Mouse (Mus musculus): Measurements from ENCODE around the gene Hivep1. TPM values are rescaled to one million over a fixed set of nuclear protein-coding genes. Genes with fewer than 3 reads are reported as not detected.

Gene Hivep1
- total and polyA plus RNA-seq, 3 experiments: 2.2 to 15.9 TPM; not detected in 1

DNA sequence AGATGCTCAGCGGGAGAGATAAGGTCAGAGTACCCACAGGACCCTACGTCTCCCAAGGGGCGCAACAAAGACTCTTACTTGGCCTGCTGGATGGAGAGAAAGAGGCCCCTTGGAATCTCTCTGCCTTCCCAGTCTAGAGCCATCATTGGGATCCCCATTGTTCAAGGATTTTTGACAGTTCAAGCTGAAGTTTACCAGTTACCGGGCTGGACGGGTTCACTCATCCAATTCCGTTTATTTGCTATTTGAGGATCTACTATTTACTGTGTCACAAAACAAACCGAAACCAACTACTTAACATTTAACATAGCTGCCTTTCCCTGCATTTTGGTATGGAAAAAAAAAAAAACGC lies 2.1 kb upstream of the Hivep1 start:
- no peak for TF ChIP-seq JUND (IDR thresholded peaks at IDR 0.05; ENCODE audit: low read depth, low read length)
- TF ChIP-seq MXI1 (IDR thresholded peaks at IDR 0.05; ENCODE audit: low read depth, low read length): peak; percentile 2; the same call in 1 of the 2 replicates
- DNase-seq (ENCODE audit: low read depth, low spot score): peak; percentile 48
- H3K36me3 ChIP-seq (ENCODE audit: control insufficient read depth in 1 of 2, insufficient read depth in 2 of 2, low read length in 2 of 2): peaks cover 0 to 6% of the 10 kb centered on the region in 2 experiments; a peak in 2 of 4 replicates
- peaks cover 3% of the 10 kb centered on the region; the same call in 1 of the 2 replicates for H3K79me2 ChIP-seq (ENCODE audit: control insufficient read depth, insufficient read depth, low read length, poor library complexity)
- H3K9ac ChIP-seq (ENCODE audit: control insufficient read depth, low read depth, low read length, poor library complexity, severe bottlenecking): peak overlapping the region; percentile 81
- peaks cover 2 to 4% of the 10 kb centered on the region in 2 experiments; a peak in 3 of 4 replicates for H3K4me1 ChIP-seq (ENCODE audit: control insufficient read depth in 1 of 2, insufficient read depth in 2 of 2, low read length in 2 of 2)
- peak overlapping the region; percentile 38; the same call in 1 of the 2 replicates for H3K27ac ChIP-seq (ENCODE audit: control insufficient read depth, low read depth, low read length)
- no peaks in the 10 kb centered on the region for H3K9me3 ChIP-seq (replicated peaks; ENCODE audit: insufficient read depth, low read length)
- peak overlapping the region; percentile 65 to 69 for H3K4me3 ChIP-seq (ENCODE audit: control insufficient read depth in 1 of 2, insufficient read depth in 1 of 2, low read depth in 2 of 2, low read length in 2 of 2)
- H3K27me3 ChIP-seq (ENCODE audit: control insufficient read depth in 1 of 2, insufficient read depth in 2 of 2, low read length in 2 of 2): no peaks in the 10 kb centered on the region

DNA sequence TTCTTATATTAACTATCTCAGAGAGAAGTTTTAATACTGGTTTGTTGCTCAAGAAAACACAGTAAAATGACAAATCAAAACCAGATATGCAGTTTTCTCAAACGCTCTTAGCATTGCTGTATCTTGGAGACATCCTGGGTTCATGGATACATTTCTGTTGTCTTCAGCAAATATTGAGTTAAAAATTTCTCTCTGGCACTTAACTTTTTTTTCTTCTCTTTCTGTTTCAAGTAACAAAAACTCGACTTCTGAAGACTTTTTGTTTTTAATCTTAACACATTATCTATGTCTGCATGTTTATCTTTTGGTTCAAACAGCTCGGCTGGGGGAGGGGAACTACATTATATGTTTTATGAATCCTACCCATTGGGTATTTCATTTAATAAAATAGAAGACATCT lies 1.7 kb upstream of the Hivep1 start:
- peak overlapping the region in 1 of 2 experiments; percentile 69; a peak in 2 of 4 replicates for H3K4me3 ChIP-seq (ENCODE audit: control insufficient read depth in 1 of 2, insufficient read depth in 1 of 2, low read depth in 2 of 2, low read length in 2 of 2)
- no peak overlapping the region for H3K27ac ChIP-seq (ENCODE audit: control insufficient read depth, low read depth, low read length)
- peaks cover 3% of the 10 kb centered on the region; the same call in 1 of the 2 replicates for H3K79me2 ChIP-seq (ENCODE audit: control insufficient read depth, insufficient read depth, low read length, poor library complexity)
- H3K4me1 ChIP-seq (ENCODE audit: control insufficient read depth in 1 of 2, insufficient read depth in 2 of 2, low read length in 2 of 2): peaks cover 2 to 6% of the 10 kb centered on the region in 2 experiments
- H3K9me3 ChIP-seq (replicated peaks; ENCODE audit: insufficient read depth, low read length): no peaks in the 10 kb centered on the region
- DNase-seq (ENCODE audit: low read depth, low spot score): peak; percentile 48
- peaks cover 0 to 8% of the 10 kb centered on the region in 2 experiments; a peak in 2 of 4 replicates for H3K36me3 ChIP-seq (ENCODE audit: control insufficient read depth in 1 of 2, insufficient read depth in 2 of 2, low read length in 2 of 2)
- no peaks in the 10 kb centered on the region for H3K27me3 ChIP-seq (ENCODE audit: control insufficient read depth in 1 of 2, insufficient read depth in 2 of 2, low read length in 2 of 2)
- peak overlapping the region; percentile 81; the same call in 1 of the 2 replicates for H3K9ac ChIP-seq (ENCODE audit: control insufficient read depth, low read depth, low read length, poor library complexity, severe bottlenecking)
- TF ChIP-seq ZNF384 (IDR thresholded peaks at IDR 0.05; ENCODE audit: low read depth, low read length) (peak; percentile 67), MAFK (IDR thresholded peaks at IDR 0.05; ENCODE audit: borderline replicate concordance, low read depth, low read length) (no peak), RAD21 (IDR thresholded peaks at IDR 0.05; ENCODE audit: low read depth, low read length) (no peak), TBP (IDR thresholded peaks at IDR 0.05; ENCODE audit: low read depth, low read length) (no peak), CHD2 (IDR thresholded peaks at IDR 0.05; ENCODE audit: low read length) (peak; percentile 54), GABPA (IDR thresholded peaks at IDR 0.05; ENCODE audit: low read depth, low read length) (no peak), SIN3A (IDR thresholded peaks at IDR 0.05; ENCODE audit: low read length) (peak; percentile 42; the same call in 1 of the 2 replicates), MYB (IDR thresholded peaks at IDR 0.05; ENCODE audit: low read depth, low read length) (no peak), BHLHE40 (IDR thresholded peaks at IDR 0.05; ENCODE audit: borderline replicate concordance, low read depth, low read length) (no peak), MAZ (IDR thresholded peaks at IDR 0.05; ENCODE audit: low read depth, low read length) (no peak; the same call in 1 of the 2 replicates), MEF2A (IDR thresholded peaks at IDR 0.05; ENCODE audit: extremely low read depth, insufficient replicate concordance, low read depth, low read length, poor library complexity, severe bottlenecking) (no peak), EP300 (IDR thresholded peaks at IDR 0.05; ENCODE audit: low read depth in 1 of 2, low read length in 2 of 2) (peak; percentile 33 to 50; a peak in 3 of 4 replicates), MAX (IDR thresholded peaks at IDR 0.05; ENCODE audit: low read length) (no peak), GATA1 (IDR thresholded peaks at IDR 0.05; ENCODE audit: low read depth, low read length) (peak; percentile 73), USF1 (IDR thresholded peaks at IDR 0.05; ENCODE audit: low read depth, low read length) (no peak), ETS1 (IDR thresholded peaks at IDR 0.05; ENCODE audit: low read depth, low read length) (peak; percentile 63), SMC3 (IDR thresholded peaks at IDR 0.05; ENCODE audit: low read depth, low read length) (no peak), TCF12 (IDR thresholded peaks at IDR 0.05; ENCODE audit: low read depth, low read length) (peak; percentile 38; the same call in 1 of the 2 replicates), CTCF (IDR thresholded peaks at IDR 0.05 in 2 of 3, conservative IDR thresholded peaks at IDR 0.05 in 1 of 3; ENCODE audit: control insufficient read depth in 1 of 3, insufficient read depth in 1 of 3, low read depth in 2 of 3, low read length in 3 of 3, poor library complexity in 1 of 3, severe bottlenecking in 1 of 3) (no peak), TAL1 (IDR thresholded peaks at IDR 0.05; ENCODE audit: low read length) (no peak), ZC3H11A (IDR thresholded peaks at IDR 0.05; ENCODE audit: low read depth, low read length) (no peak), ELF1 (IDR thresholded peaks at IDR 0.05; ENCODE audit: low read depth, low read length) (no peak), JUND (IDR thresholded peaks at IDR 0.05; ENCODE audit: low read depth, low read length) (no peak), RCOR1 (IDR thresholded peaks at IDR 0.05; ENCODE audit: low read depth, low read length) (no peak), POLR2AphosphoS2 (IDR thresholded peaks at IDR 0.05; ENCODE audit: low read length) (no peak), NRF1 (IDR thresholded peaks at IDR 0.05; ENCODE audit: insufficient read depth, low read depth, low read length, poor library complexity, severe bottlenecking) (no peak), POLR2AphosphoS5 (IDR thresholded peaks at IDR 0.05; ENCODE audit: borderline replicate concordance, low read depth, low read length) (no peak), HCFC1 (IDR thresholded peaks at IDR 0.05; ENCODE audit: low read depth, low read length) (no peak), E2F4 (IDR thresholded peaks at IDR 0.05; ENCODE audit: borderline replicate concordance, low read depth, low read length) (no peak), POLR2A (IDR thresholded peaks at IDR 0.05; ENCODE audit: control insufficient read depth in 1 of 2, insufficient read depth in 1 of 2, low read depth in 1 of 2, low read length in 2 of 2, poor library complexity in 1 of 2) (no peak), UBTF (IDR thresholded peaks at IDR 0.05; ENCODE audit: borderline replicate concordance, insufficient read depth, low read depth, low read length) (no peak)
